Mouse (Mus musculus): ENCODE measurements around the gene Itpr2. TPM values are rescaled to one million over a fixed set of nuclear protein-coding genes. Genes with fewer than 3 reads are reported as not detected.

Gene Itpr2
- total and polyA plus RNA-seq, 2 experiments from 2014 or later = 8.0 to 8.4 TPM

- ATAC-seq (no peak), DNase-seq (no peak)
- no peak overlapping the region for H3K9ac ChIP-seq
- no peaks in the 10 kb centered on the region for H3K36me3 ChIP-seq (ENCODE audit: insufficient read depth)
- H3K4me1 ChIP-seq (ENCODE audit: insufficient read depth) = no peaks in the 10 kb centered on the region
- 83% methylated on average over 9 of the region's 9 CpGs for WGBS
- H3K27me3 ChIP-seq (ENCODE audit: insufficient read depth, low read length) = no peaks in the 10 kb centered on the region
- no peak overlapping the region for H3K4me2 ChIP-seq (ENCODE audit: low read depth)
- no peak overlapping the region for H3K27ac ChIP-seq (ENCODE audit: low read depth, low read length)
- H3K9me3 ChIP-seq (ENCODE audit: low read length) = no peaks in the 10 kb centered on the region
- no peak for TF ChIP-seq CTCF (IDR thresholded peaks at IDR 0.05; ENCODE audit: low read depth)
- H3K4me3 ChIP-seq (ENCODE audit: low read depth, low read length) = no peak overlapping the region
Measured at GRCm38 (mm10) chr6:146487079-146487478, 14.9 kb downstream of the Itpr2 start.

GRCm38 (mm10) chr6:146486073-146486472 lies 15.9 kb downstream of the Itpr2 start:
- H3K4me1 ChIP-seq (ENCODE audit: insufficient read depth) = no peaks in the 10 kb centered on the region
- H3K27me3 ChIP-seq (ENCODE audit: insufficient read depth, low read length) = no peaks in the 10 kb centered on the region
- no peak for DNase-seq
- no peak overlapping the region for H3K27ac ChIP-seq (ENCODE audit: low read depth, low read length)
- no peak for ATAC-seq
- 73% methylated on average over 4 of the region's 4 CpGs for WGBS
- H3K9ac ChIP-seq = no peak overlapping the region
- H3K9me3 ChIP-seq (ENCODE audit: low read length) = no peaks in the 10 kb centered on the region
- H3K36me3 ChIP-seq (ENCODE audit: insufficient read depth) = no peaks in the 10 kb centered on the region
- no peak overlapping the region for H3K4me2 ChIP-seq (ENCODE audit: low read depth)
- TF ChIP-seq CTCF (IDR thresholded peaks at IDR 0.05; ENCODE audit: low read depth) = no peak
- no peak overlapping the region for H3K4me3 ChIP-seq (ENCODE audit: low read depth, low read length)

GRCm38 (mm10) chr6:146481441-146481840 lies 20.6 kb downstream of the Itpr2 start:
- Histone ChIP-seq H3K27me3 (ENCODE audit: insufficient read depth, low read length) (no peaks in the 10 kb centered on the region), H3K4me1 (ENCODE audit: insufficient read depth) (no peaks in the 10 kb centered on the region), H3K9ac (no peak overlapping the region), H3K9me3 (ENCODE audit: low read length) (no peaks in the 10 kb centered on the region), H3K4me3 (ENCODE audit: low read depth, low read length) (no peak overlapping the region), H3K4me2 (ENCODE audit: low read depth) (no peak overlapping the region), H3K27ac (ENCODE audit: low read depth, low read length) (no peak overlapping the region), H3K36me3 (ENCODE audit: insufficient read depth) (no peaks in the 10 kb centered on the region)
- no peak for ATAC-seq
- 62% methylated on average over 6 of the region's 6 CpGs for WGBS
- no peak for TF ChIP-seq CTCF (IDR thresholded peaks at IDR 0.05; ENCODE audit: low read depth)
- no peak for DNase-seq

GRCm38 (mm10) chr6:146480925-146481324 lies 21.1 kb downstream of the Itpr2 start:
- Histone ChIP-seq H3K9me3 (ENCODE audit: low read length) (no peaks in the 10 kb centered on the region), H3K4me1 (ENCODE audit: insufficient read depth) (no peaks in the 10 kb centered on the region), H3K9ac (no peak overlapping the region), H3K27ac (ENCODE audit: low read depth, low read length) (no peak overlapping the region), H3K27me3 (ENCODE audit: insufficient read depth, low read length) (no peaks in the 10 kb centered on the region), H3K4me3 (ENCODE audit: low read depth, low read length) (no peak overlapping the region), H3K36me3 (ENCODE audit: insufficient read depth) (no peaks in the 10 kb centered on the region), H3K4me2 (ENCODE audit: low read depth) (no peak overlapping the region)
- ATAC-seq (no peak), DNase-seq (no peak)
- WGBS = 87% methylated on average over 3 of the region's 3 CpGs
- TF ChIP-seq CTCF (IDR thresholded peaks at IDR 0.05; ENCODE audit: low read depth) = no peak

- no peak overlapping the region for H3K4me2 ChIP-seq (ENCODE audit: low read depth)
- DNase-seq = no peak
- 66% methylated on average over 5 of the region's 5 CpGs for WGBS
- no peak for TF ChIP-seq CTCF (IDR thresholded peaks at IDR 0.05; ENCODE audit: low read depth)
- H3K4me3 ChIP-seq (ENCODE audit: low read depth, low read length) = no peak overlapping the region
- no peaks in the 10 kb centered on the region for H3K27me3 ChIP-seq (ENCODE audit: insufficient read depth, low read length)
- H3K9me3 ChIP-seq (ENCODE audit: low read length) = no peaks in the 10 kb centered on the region
- H3K9ac ChIP-seq = no peak overlapping the region
- no peak overlapping the region for H3K27ac ChIP-seq (ENCODE audit: low read depth, low read length)
- no peaks in the 10 kb centered on the region for H3K4me1 ChIP-seq (ENCODE audit: insufficient read depth)
- H3K36me3 ChIP-seq (ENCODE audit: insufficient read depth) = no peaks in the 10 kb centered on the region
- ATAC-seq = peak; percentile 32; the same call in 1 of the 2 replicates
Measured at GRCm38 (mm10) chr6:146478888-146479683, 22.9 kb downstream of the Itpr2 start.

GRCm38 (mm10) chr6:146476865-146477264 lies 25.2 kb downstream of the Itpr2 start:
- H3K4me2 ChIP-seq (ENCODE audit: low read depth) = no peak overlapping the region
- no peak for TF ChIP-seq CTCF (IDR thresholded peaks at IDR 0.05; ENCODE audit: low read depth)
- H3K36me3 ChIP-seq (ENCODE audit: insufficient read depth) = no peaks in the 10 kb centered on the region
- ATAC-seq = no peak
- H3K27ac ChIP-seq (ENCODE audit: low read depth, low read length) = no peak overlapping the region
- H3K9me3 ChIP-seq (ENCODE audit: low read length) = no peaks in the 10 kb centered on the region
- H3K27me3 ChIP-seq (ENCODE audit: insufficient read depth, low read length) = no peaks in the 10 kb centered on the region
- no peak overlapping the region for H3K9ac ChIP-seq
- H3K4me3 ChIP-seq (ENCODE audit: low read depth, low read length) = no peak overlapping the region
- WGBS = 66% methylated on average over 1 of the region's 1 CpGs
- no peak for DNase-seq
- H3K4me1 ChIP-seq (ENCODE audit: insufficient read depth) = no peaks in the 10 kb centered on the region

GRCm38 (mm10) chr6:146474166-146474565 lies 27.9 kb downstream of the Itpr2 start:
- no peak for ATAC-seq
- Histone ChIP-seq H3K27me3 (ENCODE audit: insufficient read depth, low read length) (no peaks in the 10 kb centered on the region), H3K4me1 (ENCODE audit: insufficient read depth) (no peaks in the 10 kb centered on the region), H3K4me3 (ENCODE audit: low read depth, low read length) (no peak overlapping the region), H3K4me2 (ENCODE audit: low read depth) (no peak overlapping the region), H3K9ac (no peak overlapping the region), H3K36me3 (ENCODE audit: insufficient read depth) (no peaks in the 10 kb centered on the region), H3K9me3 (ENCODE audit: low read length) (no peaks in the 10 kb centered on the region), H3K27ac (ENCODE audit: low read depth, low read length) (no peak overlapping the region)
- TF ChIP-seq CTCF (IDR thresholded peaks at IDR 0.05; ENCODE audit: low read depth) = no peak
- no peak for DNase-seq
- WGBS = 63% methylated on average over 4 of the region's 4 CpGs

Data from forebrain, postnatal 0 days (tissue).